Mouse (Mus musculus) urinary bladder, postnatal 4 days (tissue): Measurements from ENCODE around the gene Trappc6a.
A peak's percentile ranks its signal among the peaks of the same experiment; 100 is the strongest.

ENCODE experiments used
- DNase-seq, 2 experiments: peaks; one replicate each; pipeline ENCODE4 v3.0.0; 2021 to 2022; ENCODE audit warnings: low spot score in 2 of 2

Gene Trappc6a

DNA sequence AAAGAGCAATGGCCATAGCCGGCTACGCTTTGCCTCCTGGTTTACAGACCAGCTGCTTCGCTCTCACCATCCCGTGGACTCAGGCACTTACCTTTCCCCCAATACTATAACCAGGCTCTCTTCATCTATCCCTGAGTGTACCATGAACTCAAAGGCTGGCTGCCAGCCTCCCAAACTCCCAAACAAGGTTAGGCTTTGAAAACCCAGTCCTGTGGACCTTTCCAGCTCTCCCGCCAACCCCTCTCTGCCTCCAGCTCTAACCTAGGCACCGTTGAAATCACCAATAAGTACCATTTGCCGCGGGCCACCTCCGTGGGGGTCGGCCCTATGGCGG lies 53.2 kb downstream of the Trappc6a start:
- no peak for DNase-seq

GRCm38 (mm10) chr7:19561765-19562642 lies 53.8 kb downstream of the Trappc6a start:
- peak; percentile 84 to 93 for DNase-seq

DNA sequence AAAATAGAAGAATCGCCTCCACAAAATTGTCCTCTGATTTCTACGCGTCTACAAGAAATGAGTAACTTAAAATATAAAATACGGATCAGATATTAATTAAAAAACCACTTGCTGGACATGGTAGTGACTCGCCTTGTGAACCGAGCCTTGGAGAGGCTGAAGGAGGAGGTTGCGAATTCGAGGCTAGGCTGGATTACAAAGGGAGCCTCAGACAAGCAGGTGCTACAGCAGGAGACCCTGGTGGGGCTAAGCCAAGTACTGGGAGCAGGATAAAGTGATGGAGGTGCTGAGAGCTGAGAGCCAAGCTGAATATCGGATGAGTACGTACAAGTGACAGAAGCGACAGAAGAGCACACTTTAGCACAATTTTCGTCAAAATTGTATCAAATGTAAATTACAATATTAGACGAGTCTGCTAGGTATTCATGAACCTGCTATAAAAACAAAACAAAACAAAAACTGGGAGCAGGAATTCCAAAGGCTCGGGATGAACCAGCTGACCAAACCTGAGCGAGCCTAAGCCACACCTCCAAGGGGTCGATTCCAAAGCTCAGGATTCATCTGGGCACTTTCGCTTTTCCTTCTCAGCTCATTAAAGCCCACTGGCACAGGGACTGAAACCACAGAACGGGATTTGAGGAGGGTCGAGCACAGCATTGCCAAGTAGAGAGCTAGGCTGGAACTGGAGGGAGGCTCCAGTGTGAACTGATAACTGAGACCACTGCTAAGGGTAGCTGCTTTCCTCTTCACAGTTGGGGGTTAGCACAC lies 54.6 kb downstream of the Trappc6a start, which contains the start of gene Ppp1r37:
Gene Ppp1r37, minus strand, starts transcription at position 434 of the 768 bp plus-strand sequence.
- no peak for DNase-seq

DNA sequence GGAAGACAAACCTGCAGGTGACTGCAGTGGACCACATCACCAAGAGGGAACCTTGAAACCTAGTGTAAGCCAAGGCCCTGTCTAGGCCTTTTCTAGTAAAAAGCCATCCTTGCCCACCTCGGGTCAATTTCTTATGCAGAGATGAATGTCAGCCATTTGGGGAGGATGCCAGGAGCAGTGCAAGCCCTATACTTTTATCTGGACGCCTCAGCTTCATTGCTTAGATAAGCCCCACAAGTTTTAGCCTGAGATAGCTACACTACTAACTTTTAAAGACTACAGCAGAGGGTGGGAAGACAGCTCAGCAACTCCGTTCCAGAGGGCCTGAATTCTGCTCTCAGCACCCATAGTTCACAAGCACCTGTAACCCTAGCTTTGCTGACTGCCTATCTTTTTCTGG lies 55.7 kb downstream of the Trappc6a start:
- DNase-seq = no peak

DNA sequence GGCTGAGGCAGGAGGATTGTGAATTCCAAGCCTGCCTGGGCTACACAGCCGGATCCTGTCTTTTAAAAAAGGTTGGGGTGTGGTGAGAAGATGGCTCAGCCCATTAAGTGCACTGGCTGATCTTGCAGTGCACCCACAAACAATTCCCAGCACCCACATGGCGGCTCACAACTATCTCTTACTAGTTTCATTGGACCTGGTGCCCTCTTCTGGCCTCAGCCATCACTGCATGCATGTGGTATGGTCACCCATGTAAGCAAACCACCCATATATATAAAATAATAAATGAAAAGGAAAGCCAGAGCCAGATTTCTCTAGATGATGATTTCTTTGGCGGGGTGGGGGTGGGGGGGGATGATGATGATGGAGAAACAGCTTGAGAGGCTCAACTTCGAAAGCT lies 56.3 kb downstream of the Trappc6a start:
- DNase-seq = no peak
